Mouse (Mus musculus) right cerebral cortex, adult 18-20 months (tissue): ENCODE measurements around the gene Cdx4.

ENCODE experiments used
- DNase-seq: peaks from one replicate; pipeline ENCODE4 v3.0.0; 2022; ENCODE audit warnings: mixed read lengths

The Cdx4 gene

GRCm38 (mm10) chrX:103321146-103321545, at the start of gene Cdx4:
Gene Cdx4, plus strand, starts transcription at chrX:103321398.
- no peak for DNase-seq

- DNase-seq, result no peak
Observed at GRCm38 (mm10) chrX:103274325-103274724, 46.9 kb upstream of the Cdx4 start.

- no peak for DNase-seq
Observed at GRCm38 (mm10) chrX:103286899-103287722, 34.1 kb upstream of the Cdx4 start.

- DNase-seq, result no peak
Observed at GRCm38 (mm10) chrX:103287846-103288377, 33.3 kb upstream of the Cdx4 start.

GRCm38 (mm10) chrX:103288485-103289330, 32.5 kb upstream of the Cdx4 start:
- DNase-seq, result peak; percentile 8

GRCm38 (mm10) chrX:103298937-103299336, 22.3 kb upstream of the Cdx4 start:
- DNase-seq, result no peak

- no peak for DNase-seq
Observed at GRCm38 (mm10) chrX:103308262-103308661, 12.9 kb upstream of the Cdx4 start.

GRCm38 (mm10) chrX:103311723-103312122, 9.5 kb upstream of the Cdx4 start:
- no peak for DNase-seq

- DNase-seq, result no peak
Observed at GRCm38 (mm10) chrX:103314146-103314545, 7.1 kb upstream of the Cdx4 start.

GRCm38 (mm10) chrX:103325900-103326299, 4.7 kb downstream of the Cdx4 start:
- no peak for DNase-seq

- DNase-seq, result no peak
Observed at GRCm38 (mm10) chrX:103329386-103329785, 8.2 kb downstream of the Cdx4 start.

- no peak for DNase-seq
Observed at GRCm38 (mm10) chrX:103331125-103331858, 10.1 kb downstream of the Cdx4 start.

- DNase-seq, result no peak
Observed at GRCm38 (mm10) chrX:103341369-103342113, 20.3 kb downstream of the Cdx4 start.

- DNase-seq, result no peak
Observed at GRCm38 (mm10) chrX:103355784-103356183, 34.6 kb downstream of the Cdx4 start.

GRCm38 (mm10) chrX:103356287-103356686, 35.1 kb downstream of the Cdx4 start, which contains the start of gene Chic1:
Gene Chic1, plus strand, starts transcription at chrX:103356476.
- DNase-seq, result peak; percentile 84

GRCm38 (mm10) chrX:103356761-103357236, 35.6 kb downstream of the Cdx4 start:
- peak; percentile 3 for DNase-seq

GRCm38 (mm10) chrX:103366201-103366600, 45.0 kb downstream of the Cdx4 start:
- peak; percentile 8 for DNase-seq

GRCm38 (mm10) chrX:103368650-103369049, 47.5 kb downstream of the Cdx4 start:
- no peak for DNase-seq

- DNase-seq, result no peak
Observed at GRCm38 (mm10) chrX:103371221-103371620, 50.0 kb downstream of the Cdx4 start.

GRCm38 (mm10) chrX:103371627-103372026, 50.4 kb downstream of the Cdx4 start:
- no peak for DNase-seq

GRCm38 (mm10) chrX:103374250-103374649, 53.1 kb downstream of the Cdx4 start:
- peak; percentile 2 for DNase-seq
